Mouse (Mus musculus) brain, embryonic 14.5 days (tissue): ENCODE results near the gene Tiam2.

Source experiments
- CTCF ChIP-seq: fragments of 200-500 bp; IDR thresholded peaks from 2 replicates; pipeline ENCODE4 v1.5.1; 2012; ENCODE audit warnings: inconsistent platforms, mild to moderate bottlenecking, moderate library complexity, borderline replicate concordance; ENCODE audit not compliant: insufficient read depth, insufficient read length; ENCODE audit errors: extremely low read depth
- POLR2A ChIP-seq: fragments of 200-500 bp; IDR thresholded peaks from 2 replicates; pipeline ENCODE4 v1.6.1; 2012; ENCODE audit warnings: mild to moderate bottlenecking, inconsistent platforms, borderline replicate concordance; ENCODE audit not compliant: poor library complexity, insufficient read depth, insufficient read length, severe bottlenecking; ENCODE audit errors: extremely low read depth

GRCm38 (mm10) chr17:3432590-3433498 lies 106.5 kb downstream of the Tiam2 start:
- TF ChIP-seq CTCF (no peak), POLR2A (no peak)
